Mouse (Mus musculus) gonadal fat pad, adult 2 months (tissue): ENCODE data around the gene St6gal1. TPM values are rescaled to one million over a fixed set of nuclear protein-coding genes. Genes with fewer than 3 reads are reported as not detected.

Experiments
- DNase-seq: peaks from one replicate; pipeline ENCODE4 v3.0.0-alpha.2; 2012; ENCODE audit warnings: low read depth
- polyA plus RNA-seq: library from polyadenylated mRNA; depleted of rRNA; stranded (reverse); fragments of >200 nt; gene quantifications from 2 replicates; pipeline ENCODE4 v1.2.3, GENCODE M21; 2012

St6gal1 gene
- polyA plus RNA-seq, 1 experiment: 119 TPM

DNA sequence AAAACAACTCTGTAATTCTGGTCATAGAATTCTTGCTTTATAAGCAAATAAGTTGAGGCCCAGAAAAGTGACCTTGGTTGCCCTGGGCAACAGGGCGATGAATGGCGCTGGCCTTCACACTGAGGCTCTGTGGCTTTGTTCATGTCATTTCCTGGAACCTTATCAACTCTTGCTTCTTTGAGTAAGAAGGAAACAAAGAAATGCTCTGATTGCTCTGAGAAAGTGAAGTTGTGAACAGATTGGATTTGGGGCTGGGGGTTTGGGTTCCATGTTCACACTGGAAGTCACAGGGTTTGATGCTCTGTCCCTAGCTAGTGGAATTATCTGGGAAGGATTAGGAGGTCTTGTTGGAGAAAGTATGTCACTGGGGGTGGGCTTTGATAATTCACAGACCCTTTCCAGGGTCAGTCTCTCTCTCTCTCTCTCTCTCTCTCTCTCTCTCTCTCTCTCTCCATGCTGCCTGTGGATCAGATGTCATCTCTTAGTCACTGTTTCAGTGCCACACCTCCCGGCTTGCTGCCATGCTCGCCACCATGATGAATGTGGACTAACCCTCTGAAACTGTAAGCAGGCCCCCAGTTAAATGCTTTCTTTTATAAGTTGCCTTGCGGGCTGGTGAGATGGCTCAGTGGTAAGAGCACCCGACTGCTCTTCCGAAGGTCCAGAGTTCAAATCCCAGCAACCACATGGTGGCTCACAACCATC lies 50.2 kb downstream of the St6gal1 start:
- no peak for DNase-seq

DNA sequence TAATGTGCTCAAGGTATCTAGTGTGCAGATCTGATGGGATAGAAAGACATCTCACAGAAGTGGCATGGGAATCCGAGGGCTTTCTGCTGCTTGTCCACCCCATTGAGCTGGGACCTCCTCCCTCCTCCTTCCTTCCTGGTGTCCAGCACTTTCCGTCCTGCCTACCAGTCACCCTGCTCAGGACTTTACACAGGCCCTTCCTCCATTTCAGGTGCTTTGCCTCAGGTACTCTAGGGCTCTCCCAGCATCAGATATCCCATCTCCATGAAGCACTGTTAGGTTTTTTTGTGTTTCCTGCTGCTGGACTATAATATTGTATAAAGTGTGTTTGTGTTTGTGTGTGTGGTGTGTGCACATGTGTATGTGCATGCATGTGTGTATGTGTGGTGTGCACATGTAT lies 51.1 kb downstream of the St6gal1 start:
- no peak for DNase-seq

DNA sequence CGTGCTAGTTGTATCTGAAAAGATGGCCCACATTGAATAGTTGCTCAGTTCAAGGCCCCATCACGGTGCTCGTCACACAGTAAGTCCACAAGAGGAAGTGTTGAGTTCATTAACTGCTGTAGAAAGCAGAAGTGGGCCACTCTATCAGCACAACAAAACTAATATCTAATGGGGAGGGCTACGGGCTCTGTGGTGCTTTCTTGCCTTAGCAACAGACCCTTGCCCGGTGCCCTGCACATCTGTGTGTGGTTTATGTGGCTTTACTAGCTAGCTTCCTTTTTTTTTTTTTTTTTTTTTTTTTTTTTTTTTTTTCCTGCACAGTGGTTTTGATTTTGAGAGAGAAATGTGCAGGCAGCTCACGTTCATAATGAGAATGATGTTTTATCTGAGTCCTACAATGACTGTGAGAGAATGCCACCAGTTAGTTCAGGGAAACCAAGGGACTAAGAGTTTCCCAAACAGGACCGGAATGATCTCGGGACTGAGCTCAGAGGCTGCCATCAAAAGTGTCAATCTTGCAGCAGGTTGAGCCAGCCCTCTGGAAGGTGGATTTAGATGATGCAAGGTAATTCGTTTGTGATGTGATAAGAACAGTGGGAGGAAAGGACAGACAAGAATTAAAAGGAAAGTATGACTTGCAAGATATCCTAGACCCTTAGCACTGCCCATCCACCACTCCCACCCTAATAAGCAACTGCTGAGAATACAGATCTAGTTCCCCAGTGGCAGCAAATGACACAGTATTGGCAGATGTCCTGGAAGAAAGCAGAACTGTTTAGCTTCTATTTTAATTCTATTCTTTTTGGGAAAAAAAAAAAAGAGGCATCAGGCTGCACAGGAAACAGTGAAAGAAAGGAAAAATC lies 55.6 kb downstream of the St6gal1 start:
- no peak for DNase-seq

DNA sequence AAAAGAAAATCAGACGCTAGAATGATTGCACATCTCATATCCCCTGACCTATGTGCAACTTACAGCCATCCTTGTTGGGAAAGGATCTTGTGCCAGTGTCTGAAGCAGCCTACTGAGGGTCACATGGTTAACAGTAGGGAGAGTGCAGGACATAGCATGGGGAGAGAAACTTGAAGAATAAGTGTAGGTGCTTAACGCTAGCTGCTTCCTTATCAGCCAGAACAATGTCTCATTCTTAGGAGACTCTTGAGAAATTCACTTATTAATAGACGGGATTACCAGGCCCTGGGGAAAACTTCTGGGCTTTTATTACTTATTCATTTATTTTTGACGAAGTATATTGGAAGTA lies 56.2 kb downstream of the St6gal1 start:
- no peak for DNase-seq

DNA sequence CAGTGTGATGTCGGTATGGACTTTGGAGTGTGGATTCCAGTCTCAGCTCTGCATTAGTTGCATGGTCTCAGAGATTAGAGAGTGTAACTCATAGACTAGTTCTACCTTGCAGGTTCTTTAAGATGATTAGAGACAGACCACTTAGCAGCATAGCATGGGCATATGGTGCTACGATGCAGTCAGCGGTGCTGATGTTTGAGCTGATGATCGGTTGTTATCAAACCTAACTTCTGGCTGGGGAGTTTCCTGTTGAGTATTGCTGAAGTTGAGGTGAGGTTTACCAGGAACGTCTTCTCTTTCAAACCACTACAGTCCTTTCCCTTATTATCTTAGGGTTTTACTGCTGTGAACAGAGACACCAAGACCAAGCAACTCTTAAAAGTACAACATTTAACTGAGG lies 57.7 kb downstream of the St6gal1 start:
- DNase-seq: no peak

DNA sequence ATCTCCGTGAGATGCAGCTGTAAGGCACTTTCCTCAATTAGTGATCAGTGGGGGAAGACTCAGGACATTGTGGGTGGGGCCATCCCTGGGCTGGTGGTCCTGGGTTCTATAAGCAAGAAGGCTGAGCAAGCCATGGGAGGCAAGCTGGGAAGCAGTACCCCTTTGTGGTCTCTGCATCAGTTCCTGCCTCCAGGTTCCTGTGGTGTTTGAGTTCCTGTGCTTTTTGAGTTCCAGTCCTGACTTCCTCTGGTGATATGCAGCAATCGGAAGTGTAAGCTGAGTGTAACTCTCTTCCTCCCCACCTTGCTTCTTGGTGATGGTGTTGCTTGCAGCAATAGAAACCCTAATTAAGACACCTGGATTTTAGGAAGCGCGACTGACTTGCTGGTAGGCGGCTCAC lies 58.4 kb downstream of the St6gal1 start:
- DNase-seq: no peak

DNA sequence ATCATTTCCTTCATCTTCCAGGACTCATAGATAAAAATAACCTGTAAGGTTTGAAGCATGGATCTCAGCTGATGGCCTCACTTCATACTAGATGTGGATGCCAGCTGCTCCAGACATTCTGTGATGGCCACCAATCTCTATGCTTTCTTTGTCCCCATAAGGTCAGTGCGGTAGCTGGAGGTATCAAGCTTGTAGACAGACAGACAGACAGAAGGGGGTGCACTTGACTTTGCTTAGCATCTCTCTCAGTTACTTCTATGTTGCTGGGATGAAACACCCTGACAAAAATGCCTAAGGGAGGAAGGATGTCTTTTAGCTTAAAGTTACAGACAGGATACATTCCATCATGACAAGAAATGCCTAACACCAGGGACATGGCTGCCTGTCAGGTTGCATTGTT lies 59.1 kb downstream of the St6gal1 start:
- DNase-seq: no peak

DNA sequence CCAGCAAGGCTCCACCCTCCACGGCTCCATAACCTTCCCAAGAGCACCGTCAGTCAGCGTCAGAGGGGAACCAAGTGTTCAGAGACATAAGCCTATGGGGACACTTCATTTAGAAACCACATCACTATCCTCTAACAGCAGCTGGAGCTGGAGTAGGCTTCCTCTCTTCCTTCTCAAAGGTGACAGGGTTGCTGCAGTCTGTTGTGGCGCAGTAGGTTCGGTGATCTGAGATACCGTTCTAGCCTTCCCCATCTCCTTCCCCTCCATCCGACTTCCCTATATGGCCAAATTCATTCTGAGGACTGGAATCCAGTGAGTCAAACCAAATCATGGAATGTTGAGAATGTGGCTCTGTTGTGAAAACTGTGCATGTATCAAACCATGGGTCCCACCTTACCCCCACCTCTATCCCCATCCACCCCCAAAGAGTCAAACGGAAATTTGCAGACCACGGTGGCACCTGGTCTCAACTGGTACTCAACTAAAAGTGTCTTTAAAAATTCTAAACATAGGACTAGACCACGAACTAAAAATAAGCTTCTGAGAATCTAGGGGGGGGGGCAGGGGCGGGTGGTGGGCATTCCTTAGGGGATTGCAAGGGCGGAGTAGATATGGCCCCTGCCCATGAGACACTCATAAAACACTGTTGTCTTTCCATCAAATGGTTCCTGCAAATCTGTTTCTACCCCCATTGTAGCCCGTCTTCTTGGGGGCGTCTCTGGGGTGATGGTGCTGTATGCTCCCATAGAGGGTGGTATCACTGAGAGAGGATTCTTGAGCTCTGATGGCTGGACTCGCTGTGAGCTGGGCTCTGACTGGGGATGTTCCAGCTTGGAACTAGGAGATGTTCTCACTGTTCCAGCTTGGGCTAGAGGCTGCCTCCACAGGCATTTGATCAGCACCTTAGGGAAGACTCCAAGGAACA lies 60.2 kb downstream of the St6gal1 start:
- DNase-seq: no peak

DNA sequence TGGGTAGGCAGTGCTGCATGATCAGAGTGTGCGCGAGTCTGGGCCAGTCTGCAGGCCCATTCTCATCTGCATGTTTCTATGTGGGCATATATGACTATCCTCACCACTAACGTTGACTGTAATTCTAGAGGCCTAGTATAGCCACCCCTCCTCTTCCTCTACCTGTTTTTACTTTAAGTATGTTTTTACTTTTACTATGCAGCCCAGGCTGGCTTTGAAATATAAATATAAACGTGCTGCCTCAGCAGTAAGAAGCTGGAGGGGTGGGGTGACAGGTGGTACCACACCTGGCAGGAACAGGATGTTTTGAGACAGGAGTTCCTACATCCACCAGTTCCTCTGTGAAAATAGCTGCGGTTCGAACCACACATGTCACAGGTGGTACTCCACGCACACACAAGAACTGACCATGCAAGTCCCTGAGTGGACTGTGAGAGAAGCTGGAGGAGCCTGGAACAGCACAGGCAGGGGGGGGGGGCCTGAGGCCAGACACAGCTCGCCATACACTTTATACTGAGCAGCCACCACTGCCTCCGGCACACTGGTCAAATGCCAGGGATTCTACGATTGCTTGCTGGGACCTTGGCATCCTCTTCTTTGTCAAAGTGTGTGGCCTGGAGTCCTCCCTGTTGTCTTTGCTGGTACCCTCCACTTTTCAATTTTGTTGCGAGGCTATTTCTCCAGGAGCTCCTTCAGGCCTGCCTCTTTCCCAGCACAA lies 62.0 kb downstream of the St6gal1 start:
- no peak for DNase-seq

DNA sequence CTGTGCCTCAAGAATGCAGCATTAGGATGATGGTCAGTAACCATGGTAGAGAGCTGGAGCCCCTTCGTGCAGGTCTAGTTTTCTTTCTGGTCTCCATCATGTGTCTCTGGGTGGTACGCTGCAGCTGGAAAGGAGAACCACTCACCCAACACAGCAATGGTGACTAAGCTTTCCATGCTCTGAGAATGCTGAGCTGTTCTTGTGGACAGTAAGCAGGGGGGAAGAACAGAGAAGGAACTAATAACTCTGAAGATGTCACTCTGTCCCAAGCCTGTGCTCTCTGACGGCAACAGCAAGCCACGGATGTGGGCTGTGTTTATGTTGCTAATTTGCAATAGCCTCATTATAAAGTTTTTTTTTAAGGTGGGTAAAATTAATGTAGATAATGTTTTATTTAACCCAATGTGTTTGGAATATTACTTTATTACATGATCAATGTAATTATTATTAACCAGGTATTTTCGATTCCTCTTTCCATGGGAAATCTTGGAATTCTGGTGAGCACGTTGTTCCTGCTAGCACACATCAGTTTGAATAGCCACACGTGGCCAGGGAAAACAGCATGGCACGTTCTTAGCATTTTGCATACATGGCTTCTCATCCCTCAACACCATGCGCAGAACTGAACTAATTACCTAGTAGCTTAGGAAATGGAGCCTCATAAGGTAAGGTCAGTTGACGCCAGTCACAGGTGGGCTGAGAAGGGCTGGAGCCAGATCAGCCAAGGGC lies 62.9 kb downstream of the St6gal1 start:
- no peak for DNase-seq

DNA sequence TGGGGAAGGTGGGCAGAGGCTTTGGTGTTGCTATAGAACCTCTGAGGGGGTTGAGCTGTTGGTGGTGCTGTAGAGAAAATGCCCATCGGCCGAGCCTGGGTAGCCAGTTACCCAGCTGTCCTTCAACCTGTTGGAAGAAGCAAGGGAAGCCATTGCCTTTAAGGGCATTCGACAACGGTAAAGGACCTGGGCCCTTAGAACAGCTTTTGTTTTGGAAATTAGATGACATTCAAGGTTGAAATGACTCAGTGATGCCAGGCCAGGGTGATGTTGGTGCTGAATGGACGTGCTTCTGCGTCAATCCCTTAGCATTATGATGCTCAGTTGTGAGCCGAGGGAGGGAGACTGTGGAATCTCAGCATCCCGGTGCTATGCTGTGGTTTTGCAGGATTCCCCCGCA lies 63.6 kb downstream of the St6gal1 start:
- DNase-seq: no peak

DNA sequence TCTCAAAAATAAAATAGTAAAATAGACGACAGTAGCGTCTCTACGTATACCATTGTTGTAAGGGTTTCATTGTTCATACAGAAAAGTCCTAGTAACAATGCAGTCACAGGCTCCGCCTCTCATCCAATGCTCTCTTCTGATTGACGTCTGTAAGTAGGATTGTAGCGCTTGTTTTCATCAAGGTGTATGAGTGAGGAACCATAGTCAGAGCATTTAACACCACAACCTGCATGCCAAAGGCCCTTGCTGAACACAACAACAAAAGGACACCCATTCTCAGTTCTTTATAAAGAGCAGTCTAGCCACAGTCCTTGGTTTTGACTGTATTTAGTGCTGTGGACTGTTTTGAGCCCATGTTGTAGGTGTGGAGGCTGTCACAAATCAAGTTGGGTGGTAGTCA lies 64.9 kb downstream of the St6gal1 start:
- no peak for DNase-seq

DNA sequence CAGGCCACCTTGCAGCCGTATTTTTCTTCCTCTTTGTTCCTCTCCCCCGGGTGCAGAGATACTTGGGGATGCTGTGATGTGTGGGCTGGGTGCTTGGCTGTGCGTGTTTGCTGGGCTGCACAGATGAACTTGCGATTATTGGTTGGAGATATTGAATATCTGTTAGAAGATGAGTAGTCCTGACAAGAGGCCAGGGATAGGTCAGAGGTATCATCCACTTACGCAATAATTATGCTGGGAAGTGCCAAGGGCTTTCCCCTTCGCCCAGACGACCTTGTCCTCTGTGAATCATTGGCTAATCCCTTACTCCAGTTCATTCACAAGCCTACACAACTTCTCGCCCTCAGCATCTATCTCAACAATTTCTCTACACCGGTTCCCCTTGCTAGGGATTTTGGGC lies 65.6 kb downstream of the St6gal1 start:
- DNase-seq: no peak

DNA sequence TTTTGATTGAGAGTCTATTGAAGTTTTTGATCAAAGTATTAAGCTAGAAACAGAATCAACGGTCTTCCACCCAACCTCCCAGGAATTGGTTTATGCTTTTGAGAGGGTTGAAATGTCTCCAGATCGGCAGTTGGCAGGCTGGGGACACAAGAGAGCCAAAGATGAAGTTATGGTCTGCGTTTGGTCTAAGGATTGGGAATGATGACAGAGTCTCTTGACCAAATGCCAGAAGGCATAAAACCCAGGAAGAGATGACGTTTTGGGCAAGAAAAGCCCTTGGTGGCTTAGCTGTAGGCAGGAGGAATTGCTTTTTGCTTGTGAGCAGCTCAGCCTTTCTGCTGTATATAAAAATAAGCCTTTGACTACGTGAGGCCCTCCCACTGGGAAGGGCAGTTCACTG lies 67.0 kb downstream of the St6gal1 start:
- no peak for DNase-seq

DNA sequence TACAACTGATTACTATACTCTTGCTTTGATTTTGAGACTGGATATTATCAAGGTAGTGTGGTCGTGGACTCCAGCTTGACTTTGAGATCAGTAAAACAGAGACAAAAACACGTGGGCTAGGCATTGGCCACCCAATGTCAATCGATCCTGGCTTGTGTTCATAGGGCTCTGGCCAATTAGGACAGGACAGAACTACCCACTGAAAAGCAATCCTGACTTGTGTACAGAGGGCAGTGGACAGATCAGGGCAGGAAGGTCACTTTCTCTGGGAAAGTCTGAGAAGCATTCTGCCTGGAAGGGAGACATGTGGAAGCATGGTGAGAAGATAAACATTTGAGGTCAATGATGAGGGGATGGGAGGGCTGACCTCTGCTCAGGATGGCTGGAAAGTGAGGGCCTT lies 69.7 kb downstream of the St6gal1 start:
- DNase-seq: no peak

DNA sequence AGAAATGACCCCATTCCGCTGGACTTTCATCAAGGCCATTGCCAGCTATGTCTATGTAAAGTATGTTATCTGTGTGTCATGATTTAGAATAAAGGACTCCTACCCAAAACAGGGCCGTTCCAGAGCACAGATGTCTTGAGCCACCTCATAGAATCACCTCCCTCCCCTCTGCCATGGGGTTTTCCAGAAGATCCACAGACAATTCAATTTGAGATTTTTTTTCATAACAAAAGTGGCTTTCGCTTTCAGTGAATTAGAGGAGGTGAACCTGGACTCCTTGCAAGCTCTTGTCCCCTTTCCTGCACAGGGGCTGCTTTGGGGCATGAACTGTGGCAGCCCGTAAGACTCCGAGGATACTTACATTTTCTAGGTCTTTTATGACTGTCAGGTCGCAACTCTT lies 70.2 kb downstream of the St6gal1 start:
- DNase-seq: no peak

DNA sequence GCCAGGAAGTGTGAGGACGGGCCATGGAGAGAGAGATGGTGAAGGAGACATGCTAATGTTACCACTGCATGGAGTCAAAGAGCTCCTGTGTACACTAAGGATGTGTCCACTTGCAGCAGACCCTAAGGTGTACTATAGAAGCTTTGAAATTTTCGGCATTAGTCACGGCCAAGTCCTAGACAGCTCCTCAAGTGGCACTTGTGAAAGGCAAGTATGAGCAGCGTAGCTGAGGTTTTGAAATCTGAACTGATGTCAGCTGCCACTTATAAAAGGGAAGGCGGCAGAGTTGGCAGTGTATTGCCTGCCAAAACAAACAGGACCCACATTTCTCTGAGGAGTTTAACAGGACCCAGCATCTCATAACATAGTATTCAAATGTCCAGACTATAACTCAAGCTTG lies 71.2 kb downstream of the St6gal1 start:
- no peak for DNase-seq

DNA sequence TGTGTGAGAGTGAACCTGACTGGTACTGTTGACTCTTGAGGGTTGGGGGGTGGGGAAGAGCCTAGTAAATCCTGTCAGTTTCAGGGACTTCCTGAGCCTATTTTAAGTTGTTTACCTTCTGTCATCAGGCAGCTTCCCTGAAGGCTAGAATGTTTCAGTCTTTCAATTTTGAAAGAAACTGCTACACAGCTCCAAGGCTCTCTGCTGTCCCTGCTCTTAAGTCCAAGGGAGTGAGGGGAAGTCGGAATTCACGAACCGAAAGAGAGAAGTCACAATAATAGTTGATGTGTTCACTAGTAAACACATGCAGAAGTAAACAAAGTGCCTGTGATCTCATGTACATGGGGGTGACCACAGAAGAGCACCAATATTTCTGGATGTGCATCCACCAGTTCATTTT lies 72.2 kb downstream of the St6gal1 start:
- no peak for DNase-seq

DNA sequence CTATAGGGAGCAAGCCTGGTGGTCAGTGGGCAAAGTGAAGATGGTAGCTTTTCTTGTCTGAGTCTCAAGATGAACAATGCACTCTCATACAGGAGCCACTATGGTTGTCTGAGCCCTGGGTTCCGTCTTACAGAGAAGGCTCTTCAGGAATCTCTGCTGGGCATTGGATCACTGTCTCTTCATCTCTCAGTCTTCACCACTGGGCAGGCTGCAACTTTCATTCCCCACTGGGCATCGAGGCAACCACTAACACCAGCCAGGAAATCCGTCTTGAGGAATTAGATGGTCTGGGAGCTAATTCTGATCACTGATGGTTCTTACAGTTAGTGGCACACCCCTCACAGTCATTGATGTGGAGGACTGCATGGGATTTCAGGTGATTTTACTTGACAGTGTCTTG lies 73.9 kb downstream of the St6gal1 start:
- DNase-seq: no peak

DNA sequence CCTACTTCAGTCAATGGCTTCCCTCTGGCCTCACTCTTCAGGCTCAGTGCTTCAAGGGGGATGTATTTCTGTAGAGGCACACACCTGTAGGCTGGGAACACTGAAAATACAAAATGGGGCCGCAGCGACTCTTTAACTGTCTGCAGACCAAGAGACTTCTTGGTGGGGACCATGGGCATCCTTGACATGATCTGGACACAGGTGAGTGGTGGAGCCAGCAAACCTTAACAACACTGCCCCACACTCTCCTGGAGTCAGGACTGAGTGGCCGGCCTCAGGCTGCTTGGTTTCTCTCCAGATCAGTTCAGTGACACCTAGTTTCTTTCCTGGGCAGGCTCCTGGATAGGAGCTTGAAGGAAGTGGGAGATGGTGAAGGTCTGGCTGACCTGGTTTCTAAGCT lies 74.4 kb downstream of the St6gal1 start:
- no peak for DNase-seq
